Mouse (Mus musculus): Measurements from ENCODE around the gene Wdr46. TPM values are rescaled to one million over a fixed set of nuclear protein-coding genes. Genes with fewer than 3 reads are reported as not detected.
A peak's percentile ranks its signal among the peaks of the same experiment; 100 is the strongest.

The Wdr46 gene
- polyA plus RNA-seq, 1 experiment from 2014 or later = 56.1 TPM

GRCm38 (mm10) chr17:33915671-33916250 lies 24.7 kb upstream of the Wdr46 start, which contains the start of the genes Tapbp and Zbtb22:
TSS of gene Tapbp (plus strand) at chr17:33915899.
TSS of gene Zbtb22 (plus strand) at chr17:33915904.
- Histone ChIP-seq H3K27me3 (ENCODE audit: poor library complexity, severe bottlenecking) (peaks cover 15% of the 10 kb centered on the region), H3K27ac (peak within 1 kb of the TSS; percentile 95), H3K9me3 (no peaks in the 10 kb centered on the region; the same call in 1 of the 2 replicates), H3K4me3 (peak within 1 kb of the TSS; percentile 76), H3K4me1 (peaks cover 82% of the 10 kb centered on the region), H3K36me3 (replicated peaks) (peaks cover 64% of the 10 kb centered on the region)
- 0% methylated on average over 34 of the region's 34 CpGs for WGBS
- DNase-seq (ENCODE audit: extremely low spot score, low spot score) = peak; percentile 98

- Histone ChIP-seq H3K9me3 (no peaks in the 10 kb centered on the region; the same call in 1 of the 2 replicates), H3K27ac (peak overlapping the region; percentile 95), H3K4me1 (peaks cover 83% of the 10 kb centered on the region), H3K27me3 (ENCODE audit: poor library complexity, severe bottlenecking) (peaks cover 15% of the 10 kb centered on the region), H3K4me3 (peak overlapping the region; percentile 76), H3K36me3 (replicated peaks) (peaks cover 59% of the 10 kb centered on the region)
- no peak for DNase-seq (ENCODE audit: extremely low spot score, low spot score)
- under 1% methylated on average over 19 of the region's 20 CpGs for WGBS
These were observed 24.2 kb upstream of the Wdr46 start for GRCm38 (mm10) chr17:33916294-33916693.

DNA sequence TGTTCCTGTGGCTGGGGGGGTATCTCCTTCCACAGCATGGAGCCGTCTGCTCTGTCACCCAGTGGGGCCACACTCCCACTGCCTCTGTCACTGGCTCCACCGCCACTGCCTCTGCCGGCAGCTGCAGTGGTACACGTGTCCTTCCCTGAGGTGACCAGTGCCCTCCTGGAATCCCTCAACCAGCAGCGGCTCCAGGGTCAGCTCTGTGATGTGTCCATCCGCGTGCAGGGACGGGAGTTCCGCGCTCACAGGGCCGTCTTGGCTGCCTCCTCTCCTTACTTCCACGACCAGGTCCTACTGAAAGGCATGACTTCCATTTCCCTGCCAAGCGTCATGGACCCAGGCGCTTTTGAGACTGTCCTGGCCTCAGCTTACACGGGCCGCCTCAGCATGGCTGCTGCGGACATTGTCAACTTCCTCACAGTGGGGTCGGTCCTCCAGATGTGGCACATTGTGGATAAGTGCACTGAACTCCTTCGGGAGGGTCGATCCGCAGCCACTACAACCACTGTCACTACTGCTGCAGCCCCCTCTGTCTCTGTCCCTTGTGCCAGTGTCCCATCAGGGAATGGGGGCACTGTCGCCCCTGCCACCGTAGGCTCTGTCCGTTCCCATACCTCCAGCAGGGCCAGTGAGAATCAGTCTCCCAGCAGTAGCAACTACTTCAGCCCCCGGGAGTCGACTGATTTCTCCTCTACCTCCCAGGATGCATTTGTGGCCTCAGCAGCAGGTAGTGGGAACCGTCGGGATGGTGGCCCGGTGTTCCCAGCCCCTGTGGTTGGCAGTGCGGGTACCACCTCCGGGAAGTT lies 23.4 kb upstream of the Wdr46 start:
- H3K4me3 ChIP-seq = peak overlapping the region; percentile 76
- H3K9me3 ChIP-seq = no peaks in the 10 kb centered on the region; the same call in 1 of the 2 replicates
- peaks cover 76% of the 10 kb centered on the region for H3K4me1 ChIP-seq
- no peak for DNase-seq (ENCODE audit: extremely low spot score, low spot score)
- peaks cover 15% of the 10 kb centered on the region for H3K27me3 ChIP-seq (ENCODE audit: poor library complexity, severe bottlenecking)
- peak overlapping the region; percentile 26; the same call in 1 of the 2 replicates for H3K27ac ChIP-seq
- WGBS = 78% methylated on average over 31 of the region's 31 CpGs
- H3K36me3 ChIP-seq (replicated peaks) = peaks cover 51% of the 10 kb centered on the region

DNA sequence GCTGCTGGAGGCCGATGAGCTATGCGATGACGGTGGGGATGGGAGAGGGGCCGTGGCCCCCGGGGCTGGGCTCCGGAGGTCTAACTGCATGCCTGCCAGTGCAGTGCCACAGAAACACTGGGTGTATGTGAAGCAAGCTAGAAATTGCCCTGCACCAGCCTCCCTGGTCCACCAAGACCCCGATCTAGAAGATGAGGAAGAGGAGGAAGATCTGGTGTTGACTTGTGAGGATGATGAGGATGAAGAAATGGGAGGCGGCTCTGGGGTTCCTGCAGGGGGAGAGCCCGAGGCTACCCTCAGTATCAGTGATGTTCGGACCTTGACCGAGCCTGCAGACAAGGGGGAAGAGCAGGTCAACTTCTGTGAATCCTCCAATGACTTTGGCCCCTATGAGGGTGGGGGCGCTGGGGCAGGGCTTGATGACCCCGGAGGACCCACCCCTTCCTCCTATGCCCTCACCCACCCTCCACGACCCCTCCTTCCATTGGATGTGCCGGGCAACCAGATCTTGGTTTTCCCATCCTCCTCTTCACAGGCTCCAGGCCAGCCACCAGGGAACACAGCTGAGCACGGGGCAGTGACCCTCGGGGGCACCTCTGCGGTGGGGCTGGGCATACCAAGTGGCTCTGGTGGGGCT lies 22.7 kb upstream of the Wdr46 start:
- WGBS = 84% methylated on average over 18 of the region's 18 CpGs
- DNase-seq (ENCODE audit: extremely low spot score, low spot score) = no peak
- H3K36me3 ChIP-seq (replicated peaks) = peaks cover 44% of the 10 kb centered on the region
- no peaks in the 10 kb centered on the region; the same call in 1 of the 2 replicates for H3K9me3 ChIP-seq
- H3K4me1 ChIP-seq = peaks cover 72% of the 10 kb centered on the region
- H3K27me3 ChIP-seq (ENCODE audit: poor library complexity, severe bottlenecking) = peaks cover 15% of the 10 kb centered on the region
- no peak overlapping the region for H3K27ac ChIP-seq
- peak overlapping the region; percentile 76 for H3K4me3 ChIP-seq

GRCm38 (mm10) chr17:33918293-33919203 lies 21.9 kb upstream of the Wdr46 start:
- H3K4me1 ChIP-seq = peaks cover 71% of the 10 kb centered on the region
- peaks cover 15% of the 10 kb centered on the region for H3K27me3 ChIP-seq (ENCODE audit: poor library complexity, severe bottlenecking)
- no peaks in the 10 kb centered on the region; the same call in 1 of the 2 replicates for H3K9me3 ChIP-seq
- peak overlapping the region; percentile 76 for H3K4me3 ChIP-seq
- H3K36me3 ChIP-seq (replicated peaks) = peaks cover 36% of the 10 kb centered on the region
- WGBS = 59% methylated on average over 37 of the region's 37 CpGs
- H3K27ac ChIP-seq = no peak overlapping the region
- no peak for DNase-seq (ENCODE audit: extremely low spot score, low spot score)

- Histone ChIP-seq H3K4me3 (peak overlapping the region; percentile 76), H3K9me3 (no peaks in the 10 kb centered on the region; the same call in 1 of the 2 replicates), H3K36me3 (replicated peaks) (peaks cover 25% of the 10 kb centered on the region), H3K27me3 (ENCODE audit: poor library complexity, severe bottlenecking) (peaks cover 15% of the 10 kb centered on the region), H3K4me1 (peaks cover 62% of the 10 kb centered on the region), H3K27ac (peak overlapping the region; percentile 83)
- peak; percentile 44 for DNase-seq (ENCODE audit: extremely low spot score, low spot score)
- under 1% methylated on average over 52 of the region's 52 CpGs for WGBS
These were observed 20.8 kb upstream of the Wdr46 start for GRCm38 (mm10) chr17:33919351-33920281.

- Histone ChIP-seq H3K27ac (peak overlapping the region; percentile 83), H3K9me3 (no peaks in the 10 kb centered on the region; the same call in 1 of the 2 replicates)
- under 1% methylated on average over 36 of the region's 36 CpGs for WGBS
These were observed 20.0 kb upstream of the Wdr46 start for GRCm38 (mm10) chr17:33920282-33921097.

GRCm38 (mm10) chr17:33921361-33921760 lies 19.1 kb upstream of the Wdr46 start:
- Histone ChIP-seq H3K27ac (no peak overlapping the region), H3K4me1 (peaks cover 52% of the 10 kb centered on the region), H3K9me3 (no peaks in the 10 kb centered on the region; the same call in 1 of the 2 replicates), H3K36me3 (replicated peaks) (peaks cover 35% of the 10 kb centered on the region), H3K27me3 (ENCODE audit: poor library complexity, severe bottlenecking) (peaks cover 15% of the 10 kb centered on the region), H3K4me3 (peak overlapping the region; percentile 76; the same call in 1 of the 2 replicates)
- no peak for DNase-seq (ENCODE audit: extremely low spot score, low spot score)
- 89% methylated on average over 7 of the region's 7 CpGs for WGBS

More at GRCm38 (mm10) chr17:33920282-33921097, 20.0 kb upstream of the Wdr46 start:
- peaks cover 26% of the 10 kb centered on the region for H3K36me3 ChIP-seq (replicated peaks)
- DNase-seq (ENCODE audit: extremely low spot score, low spot score) = peak; percentile 85
- H3K27me3 ChIP-seq (ENCODE audit: poor library complexity, severe bottlenecking) = peaks cover 15% of the 10 kb centered on the region
- H3K4me3 ChIP-seq = peak overlapping the region; percentile 76
- peaks cover 55% of the 10 kb centered on the region for H3K4me1 ChIP-seq

- 85% methylated on average over 10 of the region's 10 CpGs for WGBS
These were observed 15.7 kb upstream of the Wdr46 start for GRCm38 (mm10) chr17:33924577-33925283.

More at GRCm38 (mm10) chr17:33924577-33925283, 15.7 kb upstream of the Wdr46 start:
- H3K4me1 ChIP-seq = peaks cover 37% of the 10 kb centered on the region
- DNase-seq (ENCODE audit: extremely low spot score, low spot score) = no peak
- peak overlapping the region; percentile 0; the same call in 1 of the 2 replicates for H3K4me3 ChIP-seq
- H3K27ac ChIP-seq = no peak overlapping the region
- H3K36me3 ChIP-seq (replicated peaks) = peaks cover 28% of the 10 kb centered on the region
- no peaks in the 10 kb centered on the region for H3K9me3 ChIP-seq
- no peaks in the 10 kb centered on the region for H3K27me3 ChIP-seq (ENCODE audit: poor library complexity, severe bottlenecking)
